Mouse (Mus musculus) brain, adult 2 months (tissue): ENCODE data around the gene Tmem102.
A peak's percentile ranks its signal among the peaks of the same experiment; 100 is the strongest.

Experiments used
- DNase-seq: peaks from one replicate; pipeline ENCODE4 v3.0.0; 2011; ENCODE audit warnings: low read depth, low spot score

The Tmem102 gene

DNA sequence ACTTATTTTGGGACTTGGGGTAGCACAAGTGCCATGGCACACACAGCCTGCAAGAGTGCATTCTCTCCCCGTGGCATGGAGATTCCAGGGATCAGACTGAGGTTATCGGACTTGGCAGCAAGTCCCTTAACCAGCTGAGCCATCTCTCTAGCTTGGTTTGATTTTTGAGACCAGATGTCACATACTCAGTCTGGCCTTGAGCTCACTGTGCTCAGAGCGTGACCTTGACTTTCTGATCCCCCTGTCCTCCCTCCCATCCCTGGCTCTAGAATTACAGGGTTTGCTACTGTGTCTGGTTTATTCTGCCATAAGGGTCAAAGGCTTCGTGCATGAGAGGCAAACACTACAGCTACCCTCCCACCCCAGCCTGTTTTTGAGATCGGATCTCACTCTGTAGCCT is 16.0 kb downstream of the Tmem102 start:
- DNase-seq, result no peak

DNA sequence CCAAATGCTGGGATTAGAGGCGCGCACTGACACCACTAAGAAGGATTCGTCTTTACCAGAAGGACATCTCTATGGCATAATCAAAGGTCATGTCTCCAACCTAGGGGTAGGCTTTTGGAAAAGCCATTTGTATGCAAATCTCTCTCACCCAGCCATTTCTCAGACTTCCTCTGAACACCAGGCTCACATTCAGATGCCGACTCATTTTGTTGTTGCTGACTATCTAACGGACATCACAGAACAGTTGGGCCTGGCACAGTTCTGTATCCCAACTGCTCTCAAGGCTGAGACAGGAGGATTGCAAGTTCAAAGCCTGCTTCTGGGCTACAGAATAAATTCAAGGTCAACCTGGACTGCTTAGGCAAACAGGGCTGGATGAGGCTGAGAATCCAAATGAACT is 18.1 kb downstream of the Tmem102 start:
- DNase-seq, result no peak

DNA sequence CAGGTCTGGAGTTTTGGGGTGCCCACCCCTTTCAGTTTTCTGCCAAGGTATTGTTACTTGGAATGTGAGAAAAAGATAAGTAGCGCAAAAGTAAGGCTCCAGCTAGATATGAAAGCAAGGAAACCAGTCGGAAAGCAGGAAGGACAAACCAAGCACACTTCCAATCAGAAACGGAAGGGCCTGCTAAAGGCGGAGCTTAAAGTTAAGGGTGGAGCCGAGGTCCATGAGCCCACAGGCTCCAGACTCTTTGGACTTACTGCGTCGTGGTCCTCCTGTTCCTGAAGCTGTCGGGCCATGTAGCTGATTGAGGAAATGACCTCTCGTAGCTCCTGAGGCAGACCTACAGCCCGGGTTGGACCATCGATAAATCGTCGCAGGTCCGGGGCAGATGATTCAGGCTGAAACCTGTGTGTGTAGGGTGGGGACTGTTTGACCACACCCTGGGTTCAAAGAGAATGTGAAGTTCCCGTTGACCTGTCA is 20.6 kb downstream of the Tmem102 start:
- no peak for DNase-seq

DNA sequence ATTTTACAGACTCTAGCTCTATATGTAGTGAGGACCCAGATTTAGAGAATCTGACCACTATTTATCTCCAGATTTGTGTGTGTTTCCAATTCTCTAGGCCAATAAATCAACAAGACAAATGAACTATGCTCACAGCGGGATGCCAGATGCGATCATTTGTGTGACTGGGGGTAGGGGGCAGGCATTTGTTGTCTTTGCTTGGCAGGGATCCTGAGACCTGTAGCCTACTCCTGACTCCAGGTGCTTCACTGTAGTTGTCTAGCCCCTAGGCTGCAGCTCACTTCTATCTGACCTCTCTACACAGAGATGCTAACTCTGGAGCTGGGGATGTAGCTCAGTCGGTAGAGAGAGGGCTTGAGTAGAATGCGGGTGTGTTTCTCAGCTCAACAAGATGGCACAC is 23.6 kb downstream of the Tmem102 start:
- no peak for DNase-seq

DNA sequence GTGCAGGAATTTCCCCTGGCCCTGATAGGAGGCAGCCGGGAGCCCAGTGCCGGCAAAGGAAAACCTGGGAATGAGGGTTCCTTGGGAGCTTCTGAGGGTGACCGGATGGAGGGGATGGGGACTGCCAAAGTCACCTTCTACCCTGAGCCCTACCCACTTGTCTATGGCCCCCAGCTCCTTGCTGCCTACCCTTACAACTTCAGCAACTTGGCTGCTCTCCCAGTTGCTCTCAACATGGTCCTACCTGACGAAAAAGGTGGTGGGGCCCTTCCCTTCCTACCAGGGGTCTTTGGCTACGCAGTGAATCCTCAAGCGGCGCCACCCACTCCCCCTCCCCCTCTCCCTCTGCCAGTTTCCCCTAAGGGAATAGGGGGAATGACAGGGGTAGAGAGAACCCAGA is 26.4 kb downstream of the Tmem102 start:
- no peak for DNase-seq

DNA sequence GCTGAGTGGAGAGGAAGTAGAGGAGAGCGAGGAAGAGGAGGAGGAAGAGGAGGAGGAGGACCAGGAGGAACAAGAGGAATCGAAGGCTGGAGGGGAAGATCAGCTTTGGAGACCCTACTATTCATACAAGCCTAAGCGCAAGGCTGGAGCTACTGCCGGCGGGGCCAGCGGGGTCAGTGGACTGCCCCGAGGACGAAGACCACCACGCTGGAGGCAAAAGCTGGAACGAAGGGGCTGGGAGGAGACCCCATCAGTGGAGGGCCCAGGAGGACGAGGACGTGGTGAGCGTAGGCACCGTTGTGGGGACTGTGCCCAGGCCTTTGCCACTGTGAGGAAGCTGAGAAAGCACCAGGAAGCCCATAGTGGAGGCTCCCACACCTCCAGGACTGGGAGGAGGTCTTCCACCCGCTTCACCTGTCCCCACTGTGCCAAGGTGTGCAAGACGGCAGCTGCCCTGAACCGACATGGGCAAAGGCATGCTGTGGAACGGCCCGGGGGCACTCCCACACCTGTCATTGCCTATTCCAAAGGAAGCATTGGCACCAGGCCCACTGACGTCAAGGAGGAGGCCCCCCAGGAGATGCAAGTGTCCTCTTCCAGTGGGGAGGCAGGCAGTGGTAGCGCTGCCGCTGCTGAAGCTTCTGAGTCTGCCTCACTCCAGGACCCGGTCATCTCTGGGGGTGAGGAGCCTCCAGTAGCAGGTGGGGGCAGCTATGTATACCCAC is 27.0 kb downstream of the Tmem102 start:
- DNase-seq, result peak; percentile 42

DNA sequence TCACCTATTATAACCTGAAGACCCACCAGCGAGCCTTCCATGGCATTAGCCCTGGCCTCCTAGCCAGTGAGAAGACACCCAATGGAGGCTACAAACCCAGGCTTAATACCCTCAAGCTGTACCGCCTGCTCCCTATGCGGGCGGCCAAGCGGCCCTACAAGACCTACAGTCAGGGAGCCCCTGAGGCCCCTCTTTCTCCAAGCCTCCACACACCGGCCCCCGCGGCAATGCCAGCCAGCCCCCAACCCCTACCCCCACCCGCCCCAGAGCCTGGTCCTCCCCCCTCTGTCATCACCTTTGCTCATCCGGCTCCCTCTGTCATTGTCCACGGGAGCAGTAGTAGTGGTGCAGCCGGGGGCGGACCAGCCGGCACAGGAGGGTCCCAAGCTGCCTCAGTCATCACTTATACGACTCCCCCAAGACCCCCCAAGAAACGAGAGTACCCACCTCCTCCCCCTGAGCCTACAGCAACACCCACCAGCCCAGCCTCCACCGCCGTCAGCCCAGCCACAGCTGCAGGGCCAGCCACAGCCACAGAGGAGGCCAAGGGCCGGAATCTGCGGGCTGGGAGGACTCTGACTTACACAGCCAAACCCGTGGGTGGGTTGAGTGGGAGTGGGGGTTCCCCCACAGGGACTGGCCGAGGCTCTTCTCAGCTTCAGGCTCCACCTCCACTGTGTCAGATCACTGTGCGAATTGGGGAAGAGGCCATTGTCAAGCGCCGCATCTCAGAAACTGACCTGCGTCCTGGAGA is 27.7 kb downstream of the Tmem102 start:
- no peak for DNase-seq

DNA sequence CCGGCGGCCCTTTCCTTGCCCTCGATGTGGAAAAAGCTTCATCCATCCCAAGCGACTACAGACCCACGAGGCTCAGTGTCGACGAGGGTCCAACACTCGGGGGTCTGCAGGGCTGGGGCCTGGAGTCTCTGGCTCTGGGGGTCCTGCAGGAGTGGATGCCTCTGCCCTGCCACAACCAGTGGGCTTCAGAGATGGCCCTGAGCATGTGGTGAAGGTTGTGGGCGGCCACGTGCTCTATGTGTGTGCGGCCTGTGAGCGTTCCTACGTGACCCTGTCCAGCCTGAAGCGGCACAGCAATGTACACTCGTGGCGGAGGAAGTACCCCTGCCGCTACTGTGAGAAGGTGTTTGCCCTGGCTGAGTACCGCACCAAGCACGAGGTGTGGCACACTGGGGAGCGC is 28.9 kb downstream of the Tmem102 start:
- no peak for DNase-seq

DNA sequence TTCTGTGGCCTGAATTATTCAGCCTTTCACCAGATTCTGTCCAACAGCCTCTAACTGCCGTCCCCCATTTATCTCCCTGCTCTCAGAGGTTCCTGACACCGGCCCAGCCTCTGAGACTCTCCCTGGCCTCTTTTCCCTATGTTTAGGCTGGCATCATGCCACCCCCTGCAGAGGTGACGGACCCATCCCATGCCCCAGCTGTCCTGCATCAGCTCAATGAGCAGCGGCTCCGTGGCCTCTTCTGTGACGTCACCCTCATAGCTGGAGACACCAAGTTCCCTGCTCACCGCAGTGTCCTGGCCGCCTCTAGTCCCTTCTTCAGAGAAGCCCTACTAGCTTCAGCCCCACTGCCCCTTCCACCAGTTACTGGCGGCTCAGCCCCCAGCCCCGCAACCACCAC is 29.7 kb downstream of the Tmem102 start:
- DNase-seq, result no peak

DNA sequence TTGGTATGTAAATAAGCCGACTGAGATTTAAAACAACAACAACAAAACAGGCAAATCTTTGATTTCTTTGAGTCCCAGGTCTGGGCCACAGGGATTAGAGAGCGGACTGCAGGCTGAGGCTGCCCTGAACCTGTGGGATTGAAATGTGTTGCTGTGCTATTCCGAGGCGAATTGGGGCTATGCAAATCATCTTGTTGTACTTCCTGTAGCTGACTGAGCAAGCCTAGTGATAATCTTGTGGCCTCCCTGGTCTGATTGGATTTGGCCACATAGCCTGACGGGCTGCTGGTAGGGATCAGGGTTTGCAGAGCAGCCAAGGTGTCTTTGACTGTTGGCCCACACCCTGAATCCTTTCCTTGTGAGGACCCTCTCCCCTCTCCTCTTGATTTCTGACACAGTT is 30.5 kb downstream of the Tmem102 start:
- no peak for DNase-seq

DNA sequence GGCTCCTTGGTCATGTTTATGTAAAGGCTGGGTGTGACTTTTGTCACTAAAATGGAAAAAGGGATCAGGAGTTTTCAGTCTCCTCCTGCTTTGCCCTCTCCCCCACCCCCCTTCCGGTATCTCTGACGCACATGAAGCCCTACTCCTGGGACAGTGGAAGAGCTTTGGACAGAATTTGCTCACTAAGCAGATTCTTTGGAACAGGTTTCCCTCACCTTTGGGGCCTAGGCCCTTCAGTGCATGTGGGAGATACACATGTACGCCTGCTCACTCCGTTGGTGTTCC is 37.9 kb downstream of the Tmem102 start:
- DNase-seq, result peak; percentile 38

DNA sequence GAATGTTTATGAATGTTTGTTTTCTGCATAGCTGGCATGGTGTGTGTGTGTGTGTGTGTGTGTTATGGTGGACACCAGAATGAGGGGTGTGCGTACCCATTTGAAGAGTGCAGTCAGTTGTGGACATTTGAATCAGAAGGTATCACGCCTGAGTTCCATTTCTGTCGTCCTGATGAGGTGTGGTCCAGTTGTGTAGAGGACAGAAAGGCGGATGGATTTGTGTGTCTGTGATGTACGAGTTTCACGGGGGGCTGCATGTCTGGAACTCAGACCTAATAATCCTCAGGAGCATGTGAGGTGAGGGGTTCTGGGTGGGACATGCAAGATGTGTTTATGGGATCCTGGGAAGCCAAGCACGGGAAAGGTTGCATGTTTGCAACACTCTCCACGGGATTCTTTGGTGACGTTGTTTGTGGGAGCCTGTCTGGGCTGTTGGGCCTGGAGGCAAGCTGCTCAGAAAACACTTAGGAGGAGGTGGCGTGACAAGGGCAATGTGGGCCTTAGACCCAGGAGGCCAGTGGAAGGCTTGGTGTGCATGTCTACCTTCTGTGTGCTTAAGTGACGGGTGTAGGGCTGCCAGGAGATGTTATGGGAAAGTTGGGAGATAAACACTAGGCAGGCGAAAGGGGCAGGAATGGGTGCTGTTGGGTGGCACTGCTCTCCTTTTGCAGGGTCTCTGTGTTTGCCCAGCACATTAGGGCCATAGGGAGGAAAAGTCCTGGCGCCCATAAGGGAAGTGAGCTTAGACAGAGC is 38.4 kb downstream of the Tmem102 start:
- DNase-seq, result peak; percentile 48

DNA sequence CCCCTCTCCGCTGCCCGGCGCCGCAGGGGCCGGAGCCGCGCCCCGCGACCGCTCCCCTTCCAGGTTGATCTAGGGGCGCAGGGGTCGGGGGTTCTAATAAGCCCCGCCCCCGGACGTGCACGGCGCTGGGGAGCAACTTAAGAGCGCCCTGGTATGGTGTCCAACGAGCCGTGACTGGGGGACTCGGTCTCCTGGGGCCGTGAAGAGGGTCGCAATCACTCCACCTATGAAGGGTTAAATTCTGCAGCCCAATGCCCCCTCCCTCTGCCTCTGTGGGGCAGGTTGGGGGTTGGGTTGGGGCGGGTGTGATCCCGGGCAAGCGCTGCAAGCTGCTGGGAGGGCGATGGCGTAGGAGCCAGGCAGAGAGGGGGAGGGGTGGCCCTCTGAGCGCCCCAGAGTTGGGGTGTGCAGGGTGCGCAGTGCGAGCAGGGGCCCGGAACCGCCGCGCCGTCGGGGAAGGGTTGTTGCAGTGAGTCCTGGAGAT is 39.3 kb downstream of the Tmem102 start:
- DNase-seq, result peak; percentile 86

DNA sequence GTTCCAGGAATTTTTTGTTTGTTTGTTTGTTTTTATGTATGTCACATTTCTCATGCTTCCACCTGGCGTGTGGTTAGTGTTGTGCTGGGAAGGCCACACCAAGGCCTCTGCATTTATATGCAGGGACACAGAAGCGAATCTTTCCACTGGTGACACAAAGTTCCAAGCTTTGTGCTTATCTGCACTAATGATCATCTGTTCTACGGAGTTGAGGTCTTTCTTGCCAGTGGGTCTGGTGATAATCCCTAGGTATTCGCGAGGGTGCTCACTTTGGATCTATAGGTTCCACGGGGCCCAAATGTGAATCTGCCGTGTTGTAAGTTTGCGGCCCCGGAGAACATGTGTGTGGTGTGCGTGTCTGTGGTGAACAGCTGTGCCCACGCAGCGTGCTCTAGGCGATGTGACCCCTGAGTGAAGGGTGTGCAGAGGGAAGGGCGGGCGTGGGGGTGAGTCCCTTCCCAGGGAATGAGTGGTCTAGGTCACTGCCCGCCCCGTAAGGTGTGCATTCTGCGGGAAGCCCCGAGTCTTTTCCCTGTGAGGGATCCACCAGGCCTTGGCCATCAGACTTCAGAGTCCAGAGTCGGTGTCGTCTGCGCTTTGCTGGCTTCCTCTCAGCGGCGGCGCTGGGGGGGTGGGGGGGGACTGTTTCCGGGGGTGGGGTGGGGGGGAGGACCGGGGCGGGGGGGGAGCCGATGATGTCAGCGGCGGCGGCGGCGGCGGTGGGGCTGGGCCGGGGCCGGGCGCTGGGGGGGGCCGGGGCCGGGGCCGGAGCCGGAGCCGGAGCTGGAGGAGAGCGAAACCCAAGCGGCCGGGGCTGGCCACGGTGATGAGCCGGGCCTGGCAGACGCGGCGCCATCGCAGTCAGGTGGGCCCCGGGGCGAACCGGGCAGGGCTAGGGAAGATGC is 40.0 kb downstream of the Tmem102 start, which contains the start of gene Zbtb4:
Gene Zbtb4 (plus strand): TSS at position 692 of the 905 bp plus-strand sequence.
- DNase-seq, result peak; percentile 71

DNA sequence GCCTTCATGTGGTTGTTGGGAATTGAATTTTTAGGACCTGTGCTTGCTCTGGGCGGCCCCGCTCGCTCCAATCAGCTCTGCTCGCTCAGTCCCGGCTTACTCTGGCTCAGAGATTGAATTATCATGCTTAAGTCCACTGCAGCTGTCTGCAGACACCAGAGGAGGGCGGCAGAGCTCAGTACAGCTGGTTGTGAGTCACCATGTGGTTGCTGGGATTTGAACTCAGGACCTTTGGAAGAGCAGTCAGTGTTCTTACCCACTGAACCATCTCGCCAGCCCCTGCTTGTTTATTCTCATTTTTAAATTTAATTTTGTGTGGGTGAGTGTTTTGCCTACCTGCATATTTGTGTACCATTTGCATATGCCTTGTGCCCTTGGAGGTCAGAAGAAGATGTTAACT is 41.9 kb downstream of the Tmem102 start:
- DNase-seq, result no peak

DNA sequence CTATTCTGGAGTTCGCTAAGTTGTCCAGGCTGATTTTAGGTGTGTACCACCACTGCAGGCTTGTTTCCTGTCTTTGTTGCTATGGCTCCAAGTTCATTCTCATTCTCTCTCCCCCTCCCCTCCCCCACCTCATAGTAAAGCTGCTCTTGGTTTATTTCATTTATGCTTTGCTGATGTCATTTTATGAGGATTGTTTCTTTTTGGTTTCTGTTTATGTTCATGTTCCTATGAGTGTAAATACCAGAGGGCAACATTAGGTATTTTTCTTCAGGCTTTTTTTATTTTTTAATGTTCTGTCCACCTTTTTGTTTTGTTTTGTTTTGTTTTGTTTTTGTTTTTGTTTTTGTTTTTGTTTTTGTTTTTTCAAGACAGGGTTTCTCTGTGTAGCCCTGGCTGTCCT is 43.6 kb downstream of the Tmem102 start, which contains the start of gene Slc35g3:
Gene Slc35g3 (minus strand): TSS at position 101 of the 400 bp plus-strand sequence.
- no peak for DNase-seq

DNA sequence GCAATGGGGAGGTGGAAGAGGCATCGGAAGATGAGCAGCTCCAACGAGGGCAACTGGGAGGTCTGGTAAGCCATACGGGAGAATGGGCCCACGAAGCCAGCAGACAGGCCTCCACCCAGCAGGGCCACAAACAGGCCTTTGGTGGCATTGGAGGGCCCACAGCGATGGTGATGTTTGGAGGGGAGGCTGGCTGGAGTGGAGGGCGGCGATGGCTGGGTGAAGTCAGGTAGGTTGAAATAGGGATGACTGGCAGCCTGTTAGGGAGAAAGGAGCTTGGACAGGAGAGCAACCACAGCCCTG is 44.6 kb downstream of the Tmem102 start:
- DNase-seq, result no peak

DNA sequence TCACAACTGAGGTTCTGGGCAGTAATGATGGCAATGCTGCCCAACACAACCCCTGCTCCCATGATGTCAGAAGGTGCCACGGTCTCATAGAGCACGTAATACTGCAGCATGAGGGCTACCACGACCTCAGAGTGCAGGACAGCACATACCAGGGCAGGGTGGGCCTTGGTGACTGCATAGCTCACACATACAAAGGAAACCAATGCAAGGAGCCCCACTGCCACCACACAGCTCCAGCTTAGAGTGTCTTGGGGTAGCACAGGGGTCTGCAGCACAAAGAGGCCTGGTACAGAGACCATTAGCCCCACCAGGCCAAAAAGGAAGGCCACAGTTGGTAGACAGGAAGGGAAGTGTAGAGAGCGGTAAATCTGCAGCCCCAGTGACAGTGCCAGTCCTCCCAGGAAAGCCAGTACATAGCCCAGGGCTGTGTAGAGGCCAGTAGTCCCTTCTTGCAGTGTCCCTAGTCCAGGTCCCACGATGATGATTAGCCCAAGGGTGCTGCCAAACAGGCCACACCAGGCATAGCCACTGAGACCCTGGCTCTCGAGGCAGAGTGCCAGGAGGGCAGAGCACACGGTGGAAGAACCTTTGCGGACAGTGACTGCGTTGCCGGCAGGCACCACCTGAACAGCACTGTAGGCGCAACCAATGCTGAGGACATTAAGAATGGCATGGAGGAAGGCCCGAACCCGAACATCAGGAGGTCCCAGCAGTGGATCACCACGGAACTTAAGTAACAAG is 45.1 kb downstream of the Tmem102 start:
- no peak for DNase-seq

DNA sequence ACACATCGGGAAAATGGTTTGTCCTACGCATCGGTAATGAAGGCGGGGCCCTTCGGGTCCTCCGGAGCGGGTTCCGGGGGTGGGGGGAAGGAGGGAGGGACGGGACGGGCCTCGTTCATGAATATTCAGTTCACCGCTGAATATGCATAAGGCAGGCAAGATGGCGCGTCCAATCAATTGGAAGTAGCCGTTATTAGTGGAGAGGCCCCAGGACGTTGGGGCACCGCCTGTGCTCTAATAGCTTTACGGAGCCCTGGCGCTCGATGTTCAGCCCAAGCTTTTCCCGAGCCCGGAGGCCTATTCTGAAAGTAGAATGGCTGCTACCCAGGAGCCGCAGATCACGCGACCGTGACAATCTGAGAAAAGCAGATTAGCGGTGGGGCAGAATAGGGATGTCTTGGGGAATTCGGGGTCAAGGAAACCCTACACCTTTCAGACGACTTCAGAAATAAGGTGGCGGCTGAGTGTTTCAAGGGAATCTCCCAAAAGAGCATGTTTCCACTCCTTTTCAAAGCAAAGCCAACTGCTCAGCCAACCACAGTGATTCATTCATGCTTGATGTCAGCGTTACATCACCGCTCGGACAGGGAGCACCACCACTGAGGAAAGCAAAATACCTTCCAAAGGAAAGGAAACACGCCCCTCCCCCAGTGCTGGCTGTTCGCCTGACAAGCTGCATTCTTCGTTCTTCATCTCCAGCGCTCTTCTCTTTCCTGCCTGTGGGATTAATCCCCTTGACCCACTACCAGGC is 46.3 kb downstream of the Tmem102 start:
- DNase-seq, result peak; percentile 98

DNA sequence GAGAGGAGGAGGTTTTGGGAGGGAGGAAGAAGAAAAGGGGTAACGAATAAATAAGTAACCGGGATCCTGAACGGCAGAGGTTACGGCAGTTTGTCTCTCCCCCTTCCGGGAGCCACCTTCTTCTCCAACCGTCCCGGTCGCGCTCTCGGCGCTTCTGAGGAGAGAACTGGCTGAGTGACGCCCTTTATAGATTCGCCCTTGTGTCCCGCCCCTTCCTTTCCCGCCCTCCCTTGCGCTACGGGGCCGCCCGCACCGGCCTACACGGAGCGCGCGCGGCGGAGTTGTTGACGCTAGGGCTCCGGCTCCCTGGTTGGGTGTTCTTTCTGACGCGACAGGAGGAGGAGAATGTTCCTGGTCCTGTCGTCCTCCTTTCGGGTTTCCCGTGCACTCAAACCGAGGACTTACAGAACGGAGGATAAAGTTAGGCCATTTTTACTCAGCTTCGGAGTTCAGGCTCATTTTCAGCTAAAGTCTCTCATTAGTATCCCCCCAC is 46.9 kb downstream of the Tmem102 start, which contains the start of gene Polr2a:
Gene Polr2a (minus strand): TSS at position 160 of the 493 bp plus-strand sequence.
- DNase-seq, result peak; percentile 99
